Mouse (Mus musculus) adrenal gland (tissue): ENCODE results near the gene Pou2f3.

Experiments used
- intact Hi-C: fragments of 180-260 bp; cut with DNase I; formaldehyde crosslinking; loops from one replicate; pipeline ENCODE4 v1.15.1; 2025
- long read RNA-seq, 2 experiments: library from polyadenylated mRNA; unstranded; transcript quantifications; one replicate each; pipeline ENCODE4 v2.0.0; 2020; ENCODE audit warnings: borderline replicate concordance in 1 of 2; ENCODE audit not compliant: insufficient replicate concordance in 1 of 2

Pou2f3 gene
- long read RNA-seq, experiment 1: 0 reads
- long read RNA-seq, experiment 2: 0 reads

- intact Hi-C loops: loop anchor here (2.0 kb wide), 3 partner anchors 67 to 421 kb away; no protein-coding TSS in a partner anchor
These were observed at the start of gene Pou2f3 for GRCm38 (mm10) chr9:43210190-43210682. Gene Pou2f3 (minus strand): TSS chr9:43210369.

GRCm38 (mm10) chr9:43253271-43253681 lies 43.1 kb upstream of the Pou2f3 start:
- intact Hi-C loops: no loop called here

GRCm38 (mm10) chr9:43252790-43253189 lies 42.6 kb upstream of the Pou2f3 start:
- intact Hi-C loops: no loop called here

GRCm38 (mm10) chr9:43251786-43252185 lies 41.6 kb upstream of the Pou2f3 start:
- intact Hi-C loops: no loop called here

GRCm38 (mm10) chr9:43246738-43247180 lies 36.6 kb upstream of the Pou2f3 start:
- intact Hi-C loops: no loop called here

GRCm38 (mm10) chr9:43245801-43246570 lies 35.8 kb upstream of the Pou2f3 start:
- intact Hi-C loops: no loop called here

- intact Hi-C loops: no loop called here
These were observed 32.3 kb upstream of the Pou2f3 start for GRCm38 (mm10) chr9:43242432-43242831.

- intact Hi-C loops: no loop called here
These were observed 31.8 kb upstream of the Pou2f3 start for GRCm38 (mm10) chr9:43241970-43242369.

- intact Hi-C loops: no loop called here
These were observed 31.1 kb upstream of the Pou2f3 start for GRCm38 (mm10) chr9:43241291-43241690.

GRCm38 (mm10) chr9:43240594-43240900 lies 30.4 kb upstream of the Pou2f3 start:
- intact Hi-C loops: no loop called here

- intact Hi-C loops: no loop called here
These were observed 29.8 kb upstream of the Pou2f3 start, which contains the start of gene Oaf for GRCm38 (mm10) chr9:43239712-43240593. Gene Oaf (minus strand): TSS chr9:43239911.

GRCm38 (mm10) chr9:43238631-43239545 lies 28.7 kb upstream of the Pou2f3 start:
- intact Hi-C loops: no loop called here

- intact Hi-C loops: no loop called here
These were observed 28.0 kb upstream of the Pou2f3 start for GRCm38 (mm10) chr9:43238167-43238566.

- intact Hi-C loops: no loop called here
These were observed 27.1 kb upstream of the Pou2f3 start for GRCm38 (mm10) chr9:43237111-43237775.

GRCm38 (mm10) chr9:43236576-43236975 lies 26.4 kb upstream of the Pou2f3 start:
- intact Hi-C loops: no loop called here

GRCm38 (mm10) chr9:43236106-43236505 lies 25.9 kb upstream of the Pou2f3 start:
- intact Hi-C loops: no loop called here

- intact Hi-C loops: no loop called here
These were observed 25.2 kb upstream of the Pou2f3 start for GRCm38 (mm10) chr9:43235336-43235735.

GRCm38 (mm10) chr9:43234496-43234895 lies 24.3 kb upstream of the Pou2f3 start:
- intact Hi-C loops: no loop called here

GRCm38 (mm10) chr9:43233515-43233914 lies 23.3 kb upstream of the Pou2f3 start:
- intact Hi-C loops: no loop called here

GRCm38 (mm10) chr9:43233044-43233443 lies 22.9 kb upstream of the Pou2f3 start:
- intact Hi-C loops: no loop called here
